Mouse (Mus musculus) ovary, adult 2 months (tissue): ENCODE measurements around the gene Ankrd28. TPM values are rescaled to one million over a fixed set of nuclear protein-coding genes. Genes with fewer than 3 reads are reported as not detected.

ENCODE experiments used
- polyA plus RNA-seq: library from polyadenylated mRNA; depleted of rRNA; stranded (reverse); fragments of >200 nt; gene quantifications from 2 replicates; pipeline ENCODE4 v1.2.3, GENCODE M21; 2012; rRNA removed

Ankrd28 gene
- polyA plus RNA-seq = 3.7 and 5.2 TPM in 2 replicates

GRCm38 (mm10) chr14:31830571-31831369 lies at the start of gene Ankrd28:
Gene Ankrd28, minus strand, starts transcription at chr14:31830651.

Other genes starting within 250 kb of the Ankrd28 start
- 0.41 and 0.54 TPM in 2 replicates for gene Colq, start 239.3 kb downstream of the Ankrd28 start, polyA plus RNA-seq
- gene Gm49387, start 189.8 kb downstream of the Ankrd28 start, polyA plus RNA-seq = not detected in 2 replicates
- gene Btd, start 189.6 kb downstream of the Ankrd28 start, polyA plus RNA-seq = 41.8 and 61.0 TPM in 2 replicates
- gene Hacl1, start 189.4 kb downstream of the Ankrd28 start, polyA plus RNA-seq = 8.0 and 10.3 TPM in 2 replicates
- gene Galnt15, start 198.3 kb upstream of the Ankrd28 start, polyA plus RNA-seq = 23.3 and 25.4 TPM in 2 replicates